Mouse (Mus musculus): ENCODE measurements around the gene Ddr2.

DNA sequence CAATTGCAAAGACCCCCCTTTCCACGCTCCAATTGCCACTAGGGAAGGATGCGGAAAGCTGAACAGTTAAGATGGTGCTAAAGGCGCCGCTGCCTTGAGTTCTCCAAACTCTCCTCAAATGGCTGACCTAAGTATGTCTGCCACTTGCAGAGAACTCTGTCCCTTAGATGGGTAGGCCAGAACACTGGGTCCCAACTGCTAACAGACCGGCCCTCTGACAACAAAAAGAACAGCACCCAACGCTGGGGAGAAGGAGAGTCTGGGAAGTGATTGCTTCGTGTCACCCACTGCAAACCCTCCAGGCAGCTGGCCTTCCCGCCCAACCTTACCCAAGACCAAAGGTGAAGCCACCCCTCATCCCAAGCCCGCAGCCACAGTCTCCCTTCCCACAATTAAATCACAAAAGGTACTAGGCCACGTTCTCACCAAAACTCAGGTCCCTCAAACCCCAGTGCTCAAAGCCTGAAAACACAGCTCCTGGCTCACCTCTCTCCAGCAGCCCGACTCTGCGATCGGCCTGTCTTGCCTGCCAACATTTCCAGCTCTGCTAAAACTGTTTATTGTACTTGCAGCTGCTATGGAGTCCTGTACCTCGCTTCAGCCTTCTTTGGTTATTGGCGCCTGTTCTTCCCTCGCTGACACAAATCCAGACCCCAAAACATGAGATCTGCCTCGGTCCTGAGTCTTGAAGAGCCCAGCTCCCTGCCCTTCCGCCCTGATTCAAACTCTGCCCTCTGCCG lies 616 bp downstream of the Ddr2 start:
- TF ChIP-seq EP300 (IDR thresholded peaks at IDR 0.05; ENCODE audit: low read depth) (no peak), CTCF (IDR thresholded peaks at IDR 0.05; ENCODE audit: low read depth) (no peak)

All from liver, postnatal 0 days (tissue).